In genomic region chr8:110152951-110153350, GRCm38 (mm10) we compare ENCODE assay signal across 24 mouse cellular contexts. TPM values are rescaled to one million over a fixed set of nuclear protein-coding genes. Genes with fewer than 3 reads are reported as not detected.
"Had no signal": no experiment of that assay in that cellular context is flagged by ENCODE, and none has a peak within 500 bp of the region (broad histone marks: within the 10 kb centered on the region; RNA-seq: fewer than 3 reads in every experiment).

No protein-coding gene starts in this region.

- H3K9me3 ChIP-seq: limb, embryonic 15.5 days; liver, embryonic 12.5 days; midbrain, embryonic 10.5 days had no signal

- H3K9ac ChIP-seq: limb, embryonic 15.5 days; liver, embryonic 12.5 days; lung, embryonic 14.5 days had no signal

- H3K27ac ChIP-seq: limb, embryonic 15.5 days; liver, embryonic 12.5 days; midbrain, embryonic 10.5 days; stomach, postnatal 0 days had no signal

- H3K36me3 ChIP-seq: limb, embryonic 15.5 days; liver, embryonic 12.5 days; midbrain, embryonic 10.5 days had no signal

- DNase-seq: kidney, adult 18-20 months; kidney, postnatal 10 days; lung, embryonic 14.5 days; lung, postnatal 10 days; lung, postnatal 4 days; midbrain, embryonic 14.5 days; retina, postnatal 1 day; right cerebral cortex, postnatal 14 days; thymus, postnatal 36 days had no signal

- H3K4me3 ChIP-seq: limb, embryonic 15.5 days; liver, embryonic 12.5 days; midbrain, embryonic 10.5 days had no signal

- H3K4me1 ChIP-seq: liver, embryonic 12.5 days; midbrain, embryonic 10.5 days had no signal

- ATAC-seq: liver, embryonic 12.5 days had no signal

- H3K4me2 ChIP-seq: limb, embryonic 15.5 days; liver, embryonic 12.5 days; lung, embryonic 14.5 days had no signal

- H3K27me3 ChIP-seq: limb, embryonic 15.5 days; liver, embryonic 12.5 days had no signal

RNA-seq across cellular contexts. Expression of gene Calb2, which starts 15.1 kb away (rescaled TPM):
- total RNA-seq: megakaryocyte, adult 5-6 weeks had no signal
- polyA plus RNA-seq: kidney, embryonic 14.5 days; liver, embryonic 12.5 days; liver, embryonic 16.5 days had no signal

RNA-seq across cellular contexts. Expression of gene Gm17720, which starts 50.4 kb away (rescaled TPM):
- total RNA-seq: layer of hippocampus, adult 8-10 months; layer of hippocampus, postnatal 25 days; left cerebral cortex, adult 8-10 months; left cerebral cortex, postnatal 25 days; megakaryocyte, adult 5-6 weeks had no signal
- polyA plus RNA-seq: kidney, embryonic 14.5 days; large intestine, adult 2 months; limb, embryonic 11.5 days; limb, embryonic 15.5 days; liver, embryonic 12.5 days; liver, embryonic 16.5 days; lung, embryonic 14.5 days; midbrain, embryonic 10.5 days; midbrain, embryonic 14.5 days; small intestine, adult 2 months; stomach, postnatal 0 days; thymus, postnatal 0 days had no signal

RNA-seq across cellular contexts. Expression of gene Gm21964, which starts 51.9 kb away (rescaled TPM):
- total RNA-seq: layer of hippocampus, adult 8-10 months; layer of hippocampus, postnatal 25 days; left cerebral cortex, adult 8-10 months; left cerebral cortex, postnatal 25 days; megakaryocyte, adult 5-6 weeks had no signal
- polyA plus RNA-seq: kidney, embryonic 14.5 days; large intestine, adult 2 months; limb, embryonic 11.5 days; limb, embryonic 15.5 days; liver, embryonic 12.5 days; liver, embryonic 16.5 days; lung, embryonic 14.5 days; midbrain, embryonic 10.5 days; midbrain, embryonic 14.5 days; small intestine, adult 2 months; stomach, postnatal 0 days had no signal
